ENCODE assay signal across 24 mouse cellular contexts in genomic region chr9:87187336-87187735, GRCm38 (mm10). TPM values are rescaled to one million over a fixed set of nuclear protein-coding genes. Genes with fewer than 3 reads are reported as not detected.
DNase-seq lines count a peak whose midpoint lies in the region; ATAC-seq lines count a peak whose summit lies in the region.
"Had no signal": no experiment of that assay in that cellular context is flagged by ENCODE, and none has a peak within 500 bp of the region (broad histone marks: within the 10 kb centered on the region; RNA-seq: fewer than 3 reads in every experiment).

No protein-coding gene starts in this region.

- H3K9me3 ChIP-seq in midbrain, embryonic 11.5 days (ENCODE audit: control insufficient read depth, low read length) = no peaks in the 10 kb centered on the region
- H3K9me3 ChIP-seq in midbrain, embryonic 14.5 days (ENCODE audit: control insufficient read depth, low read length) = peaks cover 12% of the 10 kb centered on the region; the same call in 1 of the 2 replicates

- no peak overlapping the region for H3K4me3 ChIP-seq in midbrain, embryonic 11.5 days (ENCODE audit: low read depth, low read length)
- no peak overlapping the region for H3K4me3 ChIP-seq in midbrain, embryonic 14.5 days (replicated peaks; ENCODE audit: low read depth, low read length)

- no peaks in the 10 kb centered on the region for H3K4me1 ChIP-seq in midbrain, embryonic 11.5 days (ENCODE audit: control insufficient read depth, insufficient read depth, low read length)
- no peaks in the 10 kb centered on the region for H3K4me1 ChIP-seq in midbrain, embryonic 14.5 days (ENCODE audit: control insufficient read depth, insufficient read depth, low read length)

- H3K4me2 ChIP-seq in midbrain, embryonic 11.5 days = no peak overlapping the region
- no peak overlapping the region for H3K4me2 ChIP-seq in midbrain, embryonic 14.5 days (ENCODE audit: low read length)

- H3K9ac ChIP-seq in midbrain, embryonic 11.5 days (ENCODE audit: low read length) = no peak overlapping the region
- H3K9ac ChIP-seq in midbrain, embryonic 14.5 days (replicated peaks; ENCODE audit: low read length) = no peak overlapping the region

- no peaks in the 10 kb centered on the region for H3K27me3 ChIP-seq in midbrain, embryonic 11.5 days (ENCODE audit: control insufficient read depth, insufficient read depth, low read length)
- H3K27me3 ChIP-seq in midbrain, embryonic 14.5 days (ENCODE audit: control insufficient read depth, insufficient read depth, low read length) = no peaks in the 10 kb centered on the region
- H3K27me3 ChIP-seq: CH12.LX, Patski had no signal

- peaks cover 16% of the 10 kb centered on the region for H3K36me3 ChIP-seq in midbrain, embryonic 11.5 days (ENCODE audit: control insufficient read depth, insufficient read depth, low read length)
- peaks cover 22% of the 10 kb centered on the region for H3K36me3 ChIP-seq in midbrain, embryonic 14.5 days (ENCODE audit: control insufficient read depth, insufficient read depth, low read length)

- no peak for ATAC-seq in midbrain, embryonic 11.5 days (ENCODE audit: low FRiP score)
- no peak for ATAC-seq in midbrain, embryonic 14.5 days (ENCODE audit: low FRiP score, low TSS enrichment)
- ATAC-seq: activated CD4-positive, CD25-positive, alpha-beta regulatory T cell, adult 4 months; CD4-positive, CD25-positive, alpha-beta regulatory T cell, adult 4 months; Patski had no signal

- WGBS in midbrain, embryonic 11.5 days = 94% methylated on average over 4 of the region's 4 CpGs
- WGBS in midbrain, embryonic 14.5 days = 94% methylated on average over 4 of the region's 4 CpGs

- H3K27ac ChIP-seq in midbrain, embryonic 11.5 days (ENCODE audit: low read depth, low read length) = no peak overlapping the region
- H3K27ac ChIP-seq in midbrain, embryonic 14.5 days (replicated peaks; ENCODE audit: low read depth, low read length) = no peak overlapping the region

- peak; percentile 19 for DNase-seq in adrenal gland, adult 2 months
- DNase-seq in adrenal gland, postnatal 4 days (ENCODE audit: low spot score in 2 of 2) = no peak
- DNase-seq in adrenal gland, postnatal 10 days = peak; percentile 21
- DNase-seq in adrenal gland, postnatal 25 days = no peak
- DNase-seq in adrenal gland, postnatal 14 days = peak; percentile 42
- DNase-seq in adrenal gland, adult 8-10 months = no peak
- peak; percentile 70 for DNase-seq in midbrain, embryonic 11.5 days (ENCODE audit: low spot score, missing footprints)
- DNase-seq in midbrain, embryonic 14.5 days = no peak
- DNase-seq: B cell, adult 2 months; cerebellum, adult 11 months; cerebellum, adult 11-12 months; cerebellum, adult 18-20 months; cerebellum, adult 2 months; cerebellum, adult 8-10 months; cerebellum, adult 9-10 months; cerebellum, adult 9-11 months; cerebellum, postnatal 10 days had no signal

RNA-seq across cellular contexts. Expression of gene Mrap2, which starts 43.2 kb away (rescaled TPM):
- total RNA-seq in adrenal gland, adult 2 months (2021) = 1 to 10 TPM; 2.3 to 2.8 TPM
- polyA plus RNA-seq in adrenal gland, adult 2 months (2012; rRNA removed) = 0.20 and 0.28 TPM in 2 replicates
- 1 to 10 TPM; 2.1 to 2.9 TPM for total RNA-seq in adrenal gland, postnatal 4 days (2021)
- 1 to 10 TPM; 2.4 to 2.7 TPM for total RNA-seq in adrenal gland, postnatal 10 days (2021)
- total RNA-seq in adrenal gland, postnatal 25 days (2021) = 1.5 TPM in 1 of 2 replicates, not detected in the other
- 2.1 and 2.5 TPM in 2 replicates for total RNA-seq in adrenal gland, postnatal 14 days (2021)
- total RNA-seq in adrenal gland, adult 8-10 months (2022) = 1 to 10 TPM; 2.8 to 6.1 (median 4.1) TPM
- not detected in 2 replicates for polyA plus RNA-seq in midbrain, embryonic 11.5 days (2014; fragmentation: Nextera tagmentation; extraction: Ambion mirVana)
- polyA plus RNA-seq in midbrain, embryonic 14.5 days (2014; fragmentation: Nextera tagmentation; extraction: Ambion mirVana) = 0.89 and 1.6 TPM in 2 replicates
- total RNA-seq: CH12.LX, ES-E14, G1E, MEL had no signal
- polyA plus RNA-seq: G1E, Patski had no signal

Comparison
In these comparisons a context has a peak if more than half of its experiments do, and no peak if none do; other contexts are left out.
1. DNase-seq: peak in adrenal gland, adult 2 months (single experiment), adrenal gland, postnatal 10 days (single experiment), adrenal gland, postnatal 14 days (single experiment) and midbrain, embryonic 11.5 days (single experiment); none in adrenal gland, postnatal 4 days (0 of 2), adrenal gland, postnatal 25 days (single experiment), adrenal gland, adult 8-10 months (single experiment) and midbrain, embryonic 14.5 days (single experiment).